8 mouse cellular contexts compared by ENCODE assay signal in genomic region chr3:115887427-115888309, GRCm38 (mm10). TPM values are rescaled to one million over a fixed set of nuclear protein-coding genes. Genes with fewer than 3 reads are reported as not detected.
DNase-seq lines count a peak whose midpoint lies in the region; ATAC-seq lines count a peak whose summit lies in the region.

Dph5 (plus strand) TSS chr3:115887837.

- H3K9ac ChIP-seq in heart, embryonic 13.5 days = peak within 1 kb of the TSS; percentile 90
- peak within 1 kb of the TSS; percentile 76 for H3K9ac ChIP-seq in liver, embryonic 12.5 days
- peak within 1 kb of the TSS; percentile 78 for H3K9ac ChIP-seq in stomach, embryonic 15.5 days

- H3K36me3 ChIP-seq in heart, embryonic 13.5 days = peaks cover 6% of the 10 kb centered on the region; the same call in 1 of the 2 replicates
- H3K36me3 ChIP-seq in liver, embryonic 12.5 days = peaks cover 10% of the 10 kb centered on the region
- H3K36me3 ChIP-seq in stomach, embryonic 15.5 days = no peaks in the 10 kb centered on the region

- no peaks in the 10 kb centered on the region for H3K27me3 ChIP-seq in heart, embryonic 13.5 days (replicated peaks)
- H3K27me3 ChIP-seq in liver, embryonic 12.5 days (replicated peaks) = no peaks in the 10 kb centered on the region
- no peaks in the 10 kb centered on the region for H3K27me3 ChIP-seq in stomach, embryonic 15.5 days (replicated peaks)

- H3K4me2 ChIP-seq in heart, embryonic 13.5 days = peak within 1 kb of the TSS; percentile 91
- peak within 1 kb of the TSS; percentile 81 for H3K4me2 ChIP-seq in liver, embryonic 12.5 days
- peak within 1 kb of the TSS; percentile 59 for H3K4me2 ChIP-seq in stomach, embryonic 15.5 days

- peak; percentile 93 for ATAC-seq in erythroid progenitor cell, adult 5-6 weeks (replicated peaks; ENCODE audit: low FRiP score, poor library complexity, severe bottlenecking)
- peak; percentile 77 for ATAC-seq in heart, embryonic 13.5 days (ENCODE audit: extremely low read depth, insufficient number of reproducible peaks, low FRiP score, low TSS enrichment)
- peak; percentile 93 for ATAC-seq in liver, embryonic 12.5 days
- peak; percentile 92 for ATAC-seq in stomach, embryonic 15.5 days (ENCODE audit: insufficient read depth, low FRiP score, low read depth)

- DNase-seq in CD4-positive helper T cell, adult 2 months (ENCODE audit: low read depth, low spot score) = peak; percentile 92
- DNase-seq in brain, embryonic 18.5 days (ENCODE audit: low read depth, low spot score) = peak; percentile 89
- DNase-seq in kidney, postnatal 10 days = peak; percentile 92
- DNase-seq in natural killer cell, adult 2 months (ENCODE audit: low spot score in 2 of 2) = peak; percentile 77 to 88

- H3K4me1 ChIP-seq in heart, embryonic 13.5 days = peaks cover 7% of the 10 kb centered on the region
- H3K4me1 ChIP-seq in liver, embryonic 12.5 days = peaks cover 20% of the 10 kb centered on the region
- H3K4me1 ChIP-seq in stomach, embryonic 15.5 days = no peaks in the 10 kb centered on the region

- peak within 1 kb of the TSS; percentile 84 for H3K4me3 ChIP-seq in heart, embryonic 13.5 days
- H3K4me3 ChIP-seq in liver, embryonic 12.5 days = peak within 1 kb of the TSS; percentile 83
- H3K4me3 ChIP-seq in stomach, embryonic 15.5 days (replicated peaks) = peak within 1 kb of the TSS; percentile 93

- WGBS in heart, embryonic 13.5 days = 1% methylated on average over 40 of the region's 40 CpGs
- WGBS in liver, embryonic 12.5 days (ENCODE audit: insufficient replicate concordance) = under 1% methylated on average over 40 of the region's 40 CpGs
- WGBS in stomach, embryonic 15.5 days = under 1% methylated on average over 40 of the region's 40 CpGs

- H3K9me3 ChIP-seq in heart, embryonic 13.5 days = no peaks in the 10 kb centered on the region
- no peaks in the 10 kb centered on the region for H3K9me3 ChIP-seq in liver, embryonic 12.5 days (replicated peaks)
- no peaks in the 10 kb centered on the region for H3K9me3 ChIP-seq in stomach, embryonic 15.5 days

- H3K27ac ChIP-seq in heart, embryonic 13.5 days (replicated peaks) = peak within 1 kb of the TSS; percentile 87
- peak within 1 kb of the TSS; percentile 74 for H3K27ac ChIP-seq in liver, embryonic 12.5 days
- peak within 1 kb of the TSS; percentile 84 for H3K27ac ChIP-seq in stomach, embryonic 15.5 days

RNA-seq across cellular contexts. Expression of gene Dph5, which starts in this region (rescaled TPM):
- total RNA-seq in erythroid progenitor cell, adult 5-6 weeks (2015; ENCODE audit: low replicate concordance) = 1.3 and 7.9 TPM in 2 replicates
- total RNA-seq in erythroid progenitor cell, adult 5-6 weeks (2017; ENCODE audit: low replicate concordance) = 5.3 and 18.0 TPM in 2 replicates
- 17.5 and 18.7 TPM in 2 replicates for polyA plus RNA-seq in heart, embryonic 13.5 days (2015; fragmentation: Nextera tagmentation; extraction: Ambion mirVana)
- polyA plus RNA-seq in liver, embryonic 12.5 days (2016; fragmentation: Nextera tagmentation; extraction: Ambion mirVana) = 31.5 and 32.1 TPM in 2 replicates
- 30.4 and 30.7 TPM in 2 replicates for polyA plus RNA-seq in stomach, embryonic 15.5 days (2015; fragmentation: Nextera tagmentation; extraction: Ambion mirVana)

Comparison
In these comparisons a context has a peak if more than half of its experiments do, and no peak if none do; other contexts are left out.
1. Peak in every context shown above with its lines: DNase-seq, ATAC-seq, H3K4me3 ChIP-seq and H3K27ac ChIP-seq.